Mouse (Mus musculus) MEL (cell line): ENCODE data around the gene Zwilch. TPM values are rescaled to one million over a fixed set of nuclear protein-coding genes. Genes with fewer than 3 reads are reported as not detected.
"Not testable (repeated sequence)": the region's sequence is repeated elsewhere in the genome, so short reads cannot be mapped to it uniquely, and the experiment has no call there.

ENCODE experiments used
- DNase-seq: peaks from one replicate; pipeline ENCODE4 v3.0.0; 2011; ENCODE audit warnings: low read depth, low spot score
- H3K27ac ChIP-seq: 2 replicates; pipeline ENCODE4 v1.5.1; 2012; ENCODE audit warnings: low read depth, mild to moderate bottlenecking, control low read depth, low read length, moderate library complexity; ENCODE audit not compliant: control insufficient read depth
- H3K27me3 ChIP-seq, 2 experiments: fragments of 150-350 bp in 1 of 2; sonication (generic) in 1 of 2; 2 replicates each; pipeline ENCODE4 v1.6.1; 2012; ENCODE audit warnings: low read length in 2 of 2, mild to moderate bottlenecking in 2 of 2, improper control_type of control experiment in 1 of 2, moderate library complexity in 1 of 2; ENCODE audit not compliant: insufficient read depth in 2 of 2, control insufficient read depth in 1 of 2
- H3K36me3 ChIP-seq, 2 experiments: 2 replicates each; pipeline ENCODE4 v1.6.1; 2012 to 2014; ENCODE audit warnings: low read length in 2 of 2, improper control_type of control experiment in 1 of 2, inconsistent platforms in 1 of 2, mild to moderate bottlenecking in 1 of 2; ENCODE audit not compliant: insufficient read depth in 2 of 2, control insufficient read depth in 1 of 2
- H3K4me1 ChIP-seq, 2 experiments: fragments of 150-350 bp in 1 of 2; sonication (generic) in 1 of 2; 2 replicates each; pipeline ENCODE4 v1.6.1; 2012; ENCODE audit warnings: low read length in 2 of 2, improper control_type of control experiment in 1 of 2, mild to moderate bottlenecking in 1 of 2; ENCODE audit not compliant: insufficient read depth in 2 of 2, control insufficient read depth in 1 of 2
- H3K4me3 ChIP-seq, 2 experiments: fragments of 150-350 bp in 1 of 2; sonication (generic) in 1 of 2; 2 replicates each; pipeline ENCODE4 v1.5.1; 2012; ENCODE audit warnings: low read depth in 2 of 2, low read length in 2 of 2, mild to moderate bottlenecking in 2 of 2, moderate library complexity in 2 of 2, control low read depth in 1 of 2, improper control_type of control experiment in 1 of 2; ENCODE audit not compliant: control insufficient read depth in 1 of 2, insufficient read depth in 1 of 2
- H3K79me2 ChIP-seq: 2 replicates; pipeline ENCODE4 v1.6.1; 2012; ENCODE audit warnings: mild to moderate bottlenecking, low read length, moderate library complexity; ENCODE audit not compliant: control insufficient read depth, poor library complexity, insufficient read depth
- H3K9ac ChIP-seq: 2 replicates; pipeline ENCODE4 v1.6.1; 2012; ENCODE audit warnings: low read depth, mild to moderate bottlenecking, control low read depth, low read length, moderate library complexity; ENCODE audit not compliant: control insufficient read depth, poor library complexity, severe bottlenecking
- H3K9me3 ChIP-seq: fragments of 150-350 bp; sonication (generic); replicated peaks from 2 replicates; pipeline ENCODE4 v1.6.1; 2012; ENCODE audit warnings: mild to moderate bottlenecking, low read length, improper control_type of control experiment, moderate library complexity; ENCODE audit not compliant: insufficient read depth
- BHLHE40 ChIP-seq: IDR thresholded peaks from 2 replicates; pipeline ENCODE4 v1.6.1; 2012; ENCODE audit warnings: low read depth, mild to moderate bottlenecking, inconsistent platforms, low read length, improper control_type of control experiment, borderline replicate concordance
- CTCF ChIP-seq, 3 experiments: IDR thresholded peaks in 2 of 3; conservative IDR thresholded peaks in 1 of 3; 2 replicates each; pipeline ENCODE4 v1.5.1; 2011 to 2012; ENCODE audit warnings: low read length in 3 of 3, low read depth in 2 of 3, mild to moderate bottlenecking in 2 of 3, improper control_type of control experiment in 1 of 3, inconsistent platforms in 1 of 3, mixed read lengths in 1 of 3, moderate library complexity in 1 of 3; ENCODE audit not compliant: control insufficient read depth in 1 of 3, insufficient read depth in 1 of 3, poor library complexity in 1 of 3, severe bottlenecking in 1 of 3
- ELF1 ChIP-seq: IDR thresholded peaks from 2 replicates; pipeline ENCODE4 v1.6.1; 2014; ENCODE audit warnings: low read depth, mild to moderate bottlenecking, inconsistent platforms, low read length, improper control_type of control experiment, moderate library complexity
- EP300 ChIP-seq, 2 experiments: IDR thresholded peaks; 2 replicates each; pipeline ENCODE4 v1.6.1; 2011; ENCODE audit warnings: improper control_type of control experiment in 2 of 2, low read length in 2 of 2, low read depth in 1 of 2, mild to moderate bottlenecking in 1 of 2
- GABPA ChIP-seq: IDR thresholded peaks from 2 replicates; pipeline ENCODE4 v1.6.1; 2012; ENCODE audit warnings: low read depth, mild to moderate bottlenecking, inconsistent platforms, low read length, improper control_type of control experiment, moderate library complexity
- JUND ChIP-seq: IDR thresholded peaks from 2 replicates; pipeline ENCODE4 v1.6.1; 2011; ENCODE audit warnings: low read depth, mild to moderate bottlenecking, improper control_type of control experiment, low read length
- MYB ChIP-seq: IDR thresholded peaks from 2 replicates; pipeline ENCODE4 v1.6.1; 2011; ENCODE audit warnings: mild to moderate bottlenecking, low read depth, low read length, improper control_type of control experiment
- NELFE ChIP-seq: IDR thresholded peaks from 2 replicates; pipeline ENCODE4 v1.6.1; 2011; ENCODE audit warnings: low read depth, low read length, improper control_type of control experiment
- NRF1 ChIP-seq: IDR thresholded peaks from 2 replicates; pipeline ENCODE4 v1.6.1; 2014; ENCODE audit warnings: low read depth, mild to moderate bottlenecking, inconsistent platforms, low read length, improper control_type of control experiment, moderate library complexity; ENCODE audit not compliant: poor library complexity, insufficient read depth, severe bottlenecking
- POLR2AphosphoS2 ChIP-seq: IDR thresholded peaks from 2 replicates; pipeline ENCODE4 v1.6.1; 2011; ENCODE audit warnings: low read length, improper control_type of control experiment
- RAD21 ChIP-seq: IDR thresholded peaks from 2 replicates; pipeline ENCODE4 v1.6.1; 2011; ENCODE audit warnings: mild to moderate bottlenecking, low read depth, low read length, improper control_type of control experiment
- RCOR1 ChIP-seq: IDR thresholded peaks from 2 replicates; pipeline ENCODE4 v1.6.1; 2012; ENCODE audit warnings: low read depth, mild to moderate bottlenecking, inconsistent platforms, low read length, improper control_type of control experiment
- SMC3 ChIP-seq: IDR thresholded peaks from 2 replicates; pipeline ENCODE4 v1.6.1; 2011; ENCODE audit warnings: low read depth, low read length, improper control_type of control experiment
- TAL1 ChIP-seq: IDR thresholded peaks from 2 replicates; pipeline ENCODE4 v1.6.1; 2012; ENCODE audit warnings: mild to moderate bottlenecking, inconsistent platforms, low read length, moderate library complexity, mixed read lengths
- TBP ChIP-seq: IDR thresholded peaks from 2 replicates; pipeline ENCODE4 v1.8.0; 2011; ENCODE audit warnings: low read depth, low read length, improper control_type of control experiment
- TCF12 ChIP-seq: IDR thresholded peaks from 2 replicates; pipeline ENCODE4 v1.6.1; 2014; ENCODE audit warnings: low read depth, mild to moderate bottlenecking, inconsistent platforms, low read length, improper control_type of control experiment, moderate library complexity
- UBTF ChIP-seq: IDR thresholded peaks from 2 replicates; pipeline ENCODE4 v1.6.1; 2012; ENCODE audit warnings: low read depth, mild to moderate bottlenecking, inconsistent platforms, low read length, improper control_type of control experiment, moderate library complexity, borderline replicate concordance; ENCODE audit not compliant: insufficient read depth
- ZC3H11A ChIP-seq: IDR thresholded peaks from 2 replicates; pipeline ENCODE4 v1.6.1; 2012; ENCODE audit warnings: low read depth, mild to moderate bottlenecking, inconsistent platforms, low read length, improper control_type of control experiment
- ZNF384 ChIP-seq: IDR thresholded peaks from 2 replicates; pipeline ENCODE4 v1.6.1; 2012; ENCODE audit warnings: low read depth, mild to moderate bottlenecking, inconsistent platforms, low read length, improper control_type of control experiment
- polyA plus RNA-seq, 2 experiments: library from polyadenylated mRNA; stranded (reverse) in 1 of 2; unstranded in 1 of 2; fragments of >175 nt in 1 of 2; fragments of >200 nt in 1 of 2; gene quantifications; 2 replicates each; pipeline versions ENCODE4 v1.2.1 to v1.2.4; 2012; ENCODE audit warnings: low replicate concordance in 2 of 2, low read depth in 1 of 2; ENCODE audit not compliant: insufficient read length in 2 of 2, insufficient read depth in 1 of 2, missing spikeins in 1 of 2
- total RNA-seq: library from RNA; depleted of rRNA; stranded (reverse); fragments of 300-350 nt; gene quantifications from 2 replicates; pipeline ENCODE4 v1.2.3, GENCODE M21; 2012

Zwilch gene
- total and polyA plus RNA-seq, 3 experiments = 60.6 to 89.2 TPM; not detected in 1

DNA sequence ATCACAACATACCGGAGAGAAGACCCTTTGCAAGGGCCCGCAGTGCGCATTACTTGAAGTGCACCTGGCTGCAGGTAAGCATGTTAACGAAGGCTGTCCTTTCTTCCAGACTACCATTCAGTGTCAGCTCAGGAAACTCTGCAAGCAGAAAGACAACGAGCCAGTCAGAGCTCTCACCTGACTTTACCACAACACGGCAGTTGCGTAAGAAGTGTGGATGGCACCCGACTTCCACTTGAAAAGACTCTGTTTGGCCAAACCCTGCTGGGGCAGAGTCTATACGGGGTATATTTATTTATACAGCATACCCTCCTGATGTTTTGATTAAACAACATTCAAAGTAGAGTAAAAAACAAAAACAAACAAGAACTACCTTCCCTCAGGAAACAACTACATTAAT, 33.0 kb downstream of the Zwilch start:
- no peaks in the 10 kb centered on the region for H3K9me3 ChIP-seq
- no peak for TF ChIP-seq ZNF384
- no peak for TF ChIP-seq BHLHE40
- no peak for TF ChIP-seq TBP
- no peak for TF ChIP-seq NELFE
- TF ChIP-seq EP300 (IDR thresholded peaks at IDR 0.05; ENCODE audit: low read depth in 1 of 2, low read length in 2 of 2) = no peak
- no peak for TF ChIP-seq UBTF
- TF ChIP-seq, all 39 proteins: peak for 0
- Histone ChIP-seq H3K36me3 (peaks cover 0 to 34% of the 10 kb centered on the region in 2 experiments; a peak in 2 of 4 replicates), H3K79me2 (no peaks in the 10 kb centered on the region), H3K9ac (no peak overlapping the region), H3K27ac (no peak overlapping the region), H3K27me3 (no peaks in the 10 kb centered on the region), H3K4me3 (no peak overlapping the region), H3K4me1 (no peaks in the 10 kb centered on the region)
- no peak for DNase-seq

DNA sequence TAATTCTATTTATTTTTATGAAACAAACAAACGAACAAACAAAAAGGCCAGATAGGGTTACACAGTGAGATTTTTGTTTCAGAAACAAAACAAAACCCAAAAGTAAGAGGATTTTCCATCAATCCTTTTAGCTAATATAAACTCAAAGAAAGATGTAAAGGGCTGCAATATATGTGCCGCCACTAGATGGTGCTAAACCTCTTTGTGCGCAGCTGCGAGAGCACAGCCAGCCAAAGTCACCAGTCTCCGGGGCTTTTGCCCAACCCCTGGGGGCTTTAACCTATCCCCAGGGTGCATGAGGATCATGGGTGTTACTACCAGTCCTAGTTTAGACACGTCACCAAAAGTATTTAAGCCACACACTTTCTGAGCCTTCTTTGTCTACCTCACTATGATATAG, 34.0 kb downstream of the Zwilch start:
- not testable (repeated sequence) for H3K4me1 ChIP-seq, H3K4me3 ChIP-seq, H3K9me3 ChIP-seq, H3K79me2 ChIP-seq, H3K27me3 ChIP-seq, H3K27ac ChIP-seq, H3K9ac ChIP-seq
- TF ChIP-seq CTCF (IDR thresholded peaks at IDR 0.05 in 2 of 3, conservative IDR thresholded peaks at IDR 0.05 in 1 of 3; ENCODE audit: control insufficient read depth in 1 of 3, insufficient read depth in 1 of 3, low read depth in 2 of 3, low read length in 3 of 3, poor library complexity in 1 of 3, severe bottlenecking in 1 of 3) (peak; percentile 40 to 66 (median 56)), SMC3 (peak; percentile 34), RAD21 (peak; percentile 34), NRF1 (peak; percentile 46; the same call in 1 of the 2 replicates)
- H3K36me3 ChIP-seq = peaks cover 0 to 29% of the 10 kb centered on the region in 2 experiments; a peak in 2 of 4 replicates
- peak; percentile 45 for DNase-seq

DNA sequence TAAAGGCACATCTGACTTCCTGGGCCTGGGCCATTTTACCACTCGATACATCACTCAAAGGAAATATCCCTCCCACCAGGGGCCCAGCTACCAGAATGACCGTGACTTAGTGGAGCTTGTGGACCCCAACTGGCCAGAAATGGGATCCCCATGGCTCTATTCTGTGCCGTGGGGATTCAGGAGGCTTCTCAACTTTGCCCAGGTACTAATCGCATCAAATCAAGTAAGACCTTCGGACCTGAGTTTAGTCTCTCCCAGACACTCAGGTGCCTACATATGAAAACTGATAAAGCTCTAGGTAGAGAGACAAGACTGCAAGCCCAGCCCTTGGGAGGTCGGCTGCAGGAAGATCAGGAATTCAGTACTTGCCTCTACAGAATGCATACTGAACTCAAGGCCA, 41.3 kb downstream of the Zwilch start:
- DNase-seq = no peak
- TF ChIP-seq BHLHE40 (no peak), MYB (no peak), EP300 (IDR thresholded peaks at IDR 0.05; ENCODE audit: low read depth in 1 of 2, low read length in 2 of 2) (no peak), POLR2AphosphoS2 (no peak), GABPA (no peak), SMC3 (no peak), NRF1 (no peak), JUND (no peak), TAL1 (no peak), ELF1 (no peak), ZC3H11A (no peak), TCF12 (no peak), ZNF384 (no peak), RCOR1 (no peak)
- Histone ChIP-seq H3K9me3 (no peaks in the 10 kb centered on the region), H3K27me3 (no peaks in the 10 kb centered on the region), H3K79me2 (no peaks in the 10 kb centered on the region), H3K4me1 (no peaks in the 10 kb centered on the region), H3K27ac (no peak overlapping the region), H3K36me3 (no peaks in the 10 kb centered on the region; a peak in 1 of 4 replicates), H3K9ac (no peak overlapping the region), H3K4me3 (no peak overlapping the region)
